8 mouse cellular contexts compared by ENCODE assay signal in genomic region chr9:41156720-41157019, GRCm38 (mm10). TPM values are rescaled to one million over a fixed set of nuclear protein-coding genes. Genes with fewer than 3 reads are reported as not detected.
A peak's percentile ranks its signal among the peaks of the same experiment; 100 is the strongest.
DNase-seq lines count a peak whose midpoint lies in the region; ATAC-seq and TF ChIP-seq lines count a peak whose summit lies in the region.

No protein-coding gene starts in this region.

- WGBS in forebrain, embryonic 14.5 days = under 1% methylated on average over 20 of the region's 20 CpGs
- under 1% methylated on average over 20 of the region's 20 CpGs for WGBS in kidney, postnatal 0 days
- WGBS in midbrain, embryonic 13.5 days = under 1% methylated on average over 20 of the region's 20 CpGs

- peak overlapping the region; percentile 81 for H3K4me3 ChIP-seq in forebrain, embryonic 14.5 days (ENCODE audit: low read depth, low read length)
- H3K4me3 ChIP-seq in kidney, postnatal 0 days (replicated peaks; ENCODE audit: low read depth, low read length) = peak overlapping the region; percentile 87
- peak overlapping the region; percentile 65 for H3K4me3 ChIP-seq in midbrain, embryonic 13.5 days (replicated peaks)

- peak overlapping the region; percentile 80 for H3K9ac ChIP-seq in forebrain, embryonic 14.5 days (ENCODE audit: low read length)
- peak overlapping the region; percentile 75 for H3K9ac ChIP-seq in kidney, postnatal 0 days (ENCODE audit: low read depth, low read length)
- H3K9ac ChIP-seq in midbrain, embryonic 13.5 days (replicated peaks) = peak overlapping the region; percentile 84

- H3K9me3 ChIP-seq in forebrain, embryonic 14.5 days (replicated peaks; ENCODE audit: control insufficient read depth, low read length) = no peaks in the 10 kb centered on the region
- no peaks in the 10 kb centered on the region for H3K9me3 ChIP-seq in kidney, postnatal 0 days (replicated peaks; ENCODE audit: low read length)
- no peaks in the 10 kb centered on the region for H3K9me3 ChIP-seq in midbrain, embryonic 13.5 days

- peak; percentile 6 for ATAC-seq in Patski
- peak; percentile 4 for ATAC-seq in forebrain, embryonic 14.5 days
- ATAC-seq in kidney, postnatal 0 days (replicated peaks; ENCODE audit: low FRiP score, low read depth) = peak; percentile 6; the same call in 1 of the 2 replicates
- peak; percentile 11 for ATAC-seq in midbrain, embryonic 13.5 days
- ATAC-seq in granulocyte monocyte progenitor cell, adult 5-6 weeks (replicated peaks; ENCODE audit: poor library complexity, severe bottlenecking) = no peak

- no peaks in the 10 kb centered on the region for H3K36me3 ChIP-seq in forebrain, embryonic 14.5 days (ENCODE audit: control insufficient read depth, insufficient read depth, low read length)
- no peaks in the 10 kb centered on the region for H3K36me3 ChIP-seq in kidney, postnatal 0 days (ENCODE audit: insufficient read depth, low read length)
- H3K36me3 ChIP-seq in midbrain, embryonic 13.5 days = no peaks in the 10 kb centered on the region

- H3K27ac ChIP-seq in forebrain, embryonic 14.5 days (ENCODE audit: low read depth, low read length) = no peak overlapping the region
- peak overlapping the region; percentile 81; the same call in 1 of the 2 replicates for H3K27ac ChIP-seq in kidney, postnatal 0 days
- 0 out of 2 replicates have a peak overlapping the region, but pooled peaks have one; percentile 90 for H3K27ac ChIP-seq in midbrain, embryonic 13.5 days

- H3K4me1 ChIP-seq in forebrain, embryonic 14.5 days (ENCODE audit: control insufficient read depth, insufficient read depth, low read length) = peaks cover 8% of the 10 kb centered on the region; the same call in 1 of the 2 replicates
- peaks cover 21% of the 10 kb centered on the region for H3K4me1 ChIP-seq in kidney, postnatal 0 days (replicated peaks; ENCODE audit: insufficient read depth, low read length)
- H3K4me1 ChIP-seq in midbrain, embryonic 13.5 days (replicated peaks) = peaks cover 32% of the 10 kb centered on the region

- in situ Hi-C loops in Patski (cut with MboI; ENCODE audit: low pct_unique_long_range_greater_than_20kb) = loop anchor here (5.0 kb wide), 1 partner anchor 49 kb away; no protein-coding TSS in a partner anchor

- CTCF ChIA-PET in Patski (lab: Charles Lee) = interaction anchor here (0.9 to 1.3 kb wide), 3 partner anchors 27 to 114 kb away, joined by 3 read pairs; no protein-coding TSS in a partner anchor

- no peak for TF ChIP-seq CTCF in Patski (IDR thresholded peaks at IDR 0.05)
- no peak for TF ChIP-seq CTCF in kidney, postnatal 0 days (IDR thresholded peaks at IDR 0.05; ENCODE audit: low read depth)

- POLR2A ChIA-PET in Patski (lab: Charles Lee) = interaction anchor here (0.8 to 1.1 kb wide), 3 partner anchors 9 to 48 kb away, joined by 3 to 4 read pairs (median 3); no protein-coding TSS in a partner anchor

- peak; percentile 43 to 64 for DNase-seq in layer of hippocampus, adult 18-20 months (ENCODE audit: low spot score in 2 of 2)
- DNase-seq in layer of hippocampus, postnatal 25 days (ENCODE audit: extremely low spot score in 1 of 2, low spot score in 1 of 2) = no peak
- DNase-seq in Patski (ENCODE audit: low read depth, low spot score) = no peak
- DNase-seq in forebrain, embryonic 14.5 days (ENCODE audit: low spot score) = peak; percentile 48
- peak; percentile 42 for DNase-seq in kidney, postnatal 0 days (ENCODE audit: low spot score)
- no peak for DNase-seq in embryo, embryonic 11 days

- no peaks in the 10 kb centered on the region for H3K27me3 ChIP-seq in Patski
- no peaks in the 10 kb centered on the region for H3K27me3 ChIP-seq in forebrain, embryonic 14.5 days (replicated peaks; ENCODE audit: control insufficient read depth, insufficient read depth, low read length)
- H3K27me3 ChIP-seq in kidney, postnatal 0 days (ENCODE audit: insufficient read depth, low read length) = no peaks in the 10 kb centered on the region
- H3K27me3 ChIP-seq in midbrain, embryonic 13.5 days = peaks cover 23% of the 10 kb centered on the region

- H3K4me2 ChIP-seq in forebrain, embryonic 14.5 days (ENCODE audit: low read length) = peak overlapping the region; percentile 77
- peak overlapping the region; percentile 85 for H3K4me2 ChIP-seq in kidney, postnatal 0 days (ENCODE audit: low read length)
- H3K4me2 ChIP-seq in midbrain, embryonic 13.5 days (replicated peaks) = peak overlapping the region; percentile 63

RNA-seq across cellular contexts. Expression of gene Ubash3b, which starts 4.8 kb away (rescaled TPM):
- 10 to 100 TPM; 27.6 to 28.4 TPM for total RNA-seq in layer of hippocampus, adult 18-20 months (2021)
- total RNA-seq in layer of hippocampus, postnatal 25 days (2021) = 10 to 100 TPM; 25.3 to 27.6 TPM
- 8.9 TPM for polyA plus RNA-seq in Patski (2021)
- polyA plus RNA-seq in forebrain, embryonic 14.5 days (2014; fragmentation: Nextera tagmentation; extraction: Ambion mirVana) = 13.8 and 18.1 TPM in 2 replicates
- polyA plus RNA-seq in kidney, postnatal 0 days (2015; fragmentation: Nextera tagmentation; extraction: Ambion mirVana) = 7.5 TPM in 2 replicates
- 12.1 and 12.6 TPM in 2 replicates for polyA plus RNA-seq in midbrain, embryonic 13.5 days (2015; fragmentation: Nextera tagmentation; extraction: Ambion mirVana)
- 5.9 and 8.3 TPM in 2 replicates for total RNA-seq in granulocyte monocyte progenitor cell, adult 5-6 weeks (2014; fragmentation: Nextera tagmentation)
- 6.5 and 7.2 TPM in 2 replicates for total RNA-seq in granulocyte monocyte progenitor cell, adult 5-6 weeks (2017)

Comparison
In these comparisons a context has a peak if more than half of its experiments do, and no peak if none do; other contexts are left out.
1. DNase-seq: peak in layer of hippocampus, adult 18-20 months (2 of 2), forebrain, embryonic 14.5 days (single experiment) and kidney, postnatal 0 days (single experiment); none in layer of hippocampus, postnatal 25 days (0 of 2), Patski (single experiment) and embryo, embryonic 11 days (single experiment).
2. Peak in every context shown above with its lines, with median percentiles within 50 percentile points of each other: H3K4me2 ChIP-seq, H3K4me3 ChIP-seq and H3K9ac ChIP-seq.